7 mouse cellular contexts compared by ENCODE assay signal in the genomic region with DNA sequence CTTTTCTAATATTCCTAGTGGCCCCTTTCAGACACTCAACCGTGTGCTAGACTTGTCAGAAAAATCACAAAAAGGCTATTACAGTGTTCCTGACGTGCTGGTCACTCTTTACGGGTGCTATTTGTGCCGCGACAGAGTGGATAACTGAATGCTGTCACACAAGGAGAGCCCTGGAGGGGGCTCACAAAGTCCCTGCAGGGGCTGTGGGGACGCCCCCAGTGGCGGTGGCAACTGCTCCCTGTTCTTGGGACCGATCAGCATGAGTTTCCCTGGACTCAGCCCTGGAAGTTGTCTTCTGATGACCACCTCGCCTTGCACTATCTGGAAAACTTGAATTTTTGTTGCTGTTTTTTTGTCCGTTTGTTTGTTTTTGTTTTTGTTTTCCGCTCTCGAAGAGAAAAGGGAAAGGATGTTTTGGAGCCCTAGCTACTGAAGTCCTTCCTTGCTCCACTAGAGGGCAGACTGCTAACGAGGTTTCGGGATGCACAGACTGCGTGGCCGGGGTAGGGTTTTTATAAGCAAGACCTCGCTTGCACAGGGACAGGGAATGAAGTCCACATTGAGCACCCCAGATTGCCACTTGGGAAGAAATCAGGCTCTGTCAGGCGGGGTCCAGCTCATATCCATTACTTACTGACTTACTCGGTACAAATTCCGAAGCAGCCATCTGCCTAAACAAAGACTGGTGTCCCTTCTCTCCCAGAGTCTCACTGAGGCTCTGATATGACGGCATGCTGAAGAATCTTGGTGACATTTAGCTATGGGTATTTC.
DNase-seq lines count a peak whose midpoint lies in the region; ATAC-seq and TF ChIP-seq lines count a peak whose summit lies in the region.

No protein-coding gene starts in this region.

- no peaks in the 10 kb centered on the region for H3K27me3 ChIP-seq in hindbrain, postnatal 0 days (ENCODE audit: insufficient read depth, low read length)

- peak; percentile 87 for ATAC-seq in hindbrain, postnatal 0 days
- ATAC-seq in megakaryocyte, adult 5-6 weeks (ENCODE audit: poor library complexity, severe bottlenecking): peak; percentile 45; the same call in 1 of the 2 replicates

- 0 out of 2 replicates have a peak, but pooled peaks cover 3% of the 10 kb centered on the region for H3K4me1 ChIP-seq in hindbrain, postnatal 0 days (ENCODE audit: insufficient read depth, low read length)

- WGBS in hindbrain, postnatal 0 days: 3% methylated on average over 21 of the region's 21 CpGs

- peak overlapping the region; percentile 61 for H3K4me2 ChIP-seq in hindbrain, postnatal 0 days (ENCODE audit: low read depth, low read length)

- TF ChIP-seq CTCF in hindbrain, postnatal 0 days (IDR thresholded peaks at IDR 0.05; ENCODE audit: low read depth): peak; percentile 91

- H3K36me3 ChIP-seq in hindbrain, postnatal 0 days (ENCODE audit: insufficient read depth, low read length): no peaks in the 10 kb centered on the region

- peak overlapping the region; percentile 34; the same call in 1 of the 2 replicates for H3K9ac ChIP-seq in hindbrain, postnatal 0 days (replicated peaks; ENCODE audit: low read length)

- no peaks in the 10 kb centered on the region for H3K9me3 ChIP-seq in hindbrain, postnatal 0 days (ENCODE audit: low read length)

- H3K4me3 ChIP-seq in hindbrain, postnatal 0 days (ENCODE audit: low read length): peak overlapping the region; percentile 34

- H3K27ac ChIP-seq in hindbrain, postnatal 0 days: no peak overlapping the region

- peak; percentile 71 for DNase-seq in adipocyte (ENCODE audit: low spot score)
- peak; percentile 88 to 91 for DNase-seq in cerebellum, postnatal 10 days
- DNase-seq in gastrocnemius, adult 18-20 months (ENCODE audit: low spot score): peak; percentile 79
- peak; percentile 91 for DNase-seq in hindbrain, postnatal 0 days (ENCODE audit: low spot score)
- DNase-seq in left cerebral cortex, adult 18-20 months (ENCODE audit: low spot score in 2 of 2): peak; percentile 76 to 79
- peak; percentile 36 to 63 for DNase-seq in right cerebral cortex, postnatal 36 days (ENCODE audit: low spot score in 2 of 2)
